Comparison of ENCODE assay signal across 24 mouse cellular contexts in the genomic region with DNA sequence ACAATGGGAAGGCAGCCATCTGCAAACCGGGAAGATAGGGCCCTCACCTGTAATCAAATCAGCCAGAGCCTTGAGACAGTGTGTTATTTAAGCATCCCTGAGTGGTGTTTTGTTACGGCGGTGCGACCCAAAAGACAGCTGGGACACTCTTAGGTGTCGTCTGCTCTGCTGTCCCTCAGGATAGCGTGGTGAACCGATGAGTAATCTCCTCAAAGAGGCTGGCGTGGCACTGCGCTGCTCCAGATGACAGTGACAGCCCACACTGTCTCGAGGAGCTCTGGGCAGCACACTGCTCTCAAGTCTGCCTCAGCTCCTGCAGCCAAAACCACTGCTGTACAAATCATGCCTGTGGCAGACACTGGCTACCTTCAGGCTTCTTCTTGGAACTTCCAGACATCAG.
DNase-seq lines count a peak whose midpoint lies in the region; ATAC-seq lines count a peak whose summit lies in the region.
"Had no signal": no experiment of that assay in that cellular context is flagged by ENCODE, and none has a peak within 500 bp of the region (broad histone marks: within the 10 kb centered on the region; RNA-seq: fewer than 3 reads in every experiment).

No protein-coding gene starts in this region.

- no peak overlapping the region for H3K4me2 ChIP-seq in hindbrain, embryonic 12.5 days (replicated peaks)
- no peak overlapping the region for H3K4me2 ChIP-seq in midbrain, embryonic 11.5 days
- H3K4me2 ChIP-seq in midbrain, embryonic 13.5 days (replicated peaks): no peak overlapping the region
- H3K4me2 ChIP-seq: forebrain, embryonic 15.5 days; heart, embryonic 15.5 days; limb, embryonic 15.5 days; lung, embryonic 14.5 days had no signal

- H3K36me3 ChIP-seq in hindbrain, embryonic 10.5 days: no peaks in the 10 kb centered on the region
- H3K36me3 ChIP-seq in hindbrain, embryonic 12.5 days: no peaks in the 10 kb centered on the region
- H3K36me3 ChIP-seq in midbrain, embryonic 11.5 days (ENCODE audit: control insufficient read depth, insufficient read depth, low read length): no peaks in the 10 kb centered on the region
- no peaks in the 10 kb centered on the region for H3K36me3 ChIP-seq in midbrain, embryonic 13.5 days
- no peaks in the 10 kb centered on the region for H3K36me3 ChIP-seq in embryonic facial prominence, embryonic 10.5 days (replicated peaks)
- H3K36me3 ChIP-seq: forebrain, embryonic 15.5 days; heart, embryonic 15.5 days; limb, embryonic 15.5 days had no signal

- no peak for ATAC-seq in hindbrain, embryonic 12.5 days (ENCODE audit: low FRiP score)
- ATAC-seq in midbrain, embryonic 11.5 days (ENCODE audit: low FRiP score): no peak
- no peak for ATAC-seq in midbrain, embryonic 13.5 days
- ATAC-seq: CD4-positive, CD25-positive, alpha-beta regulatory T cell, adult 4 months; forebrain, embryonic 15.5 days; midbrain, embryonic 16.5 days had no signal

- H3K9ac ChIP-seq in hindbrain, embryonic 12.5 days: no peak overlapping the region
- H3K9ac ChIP-seq in midbrain, embryonic 11.5 days (ENCODE audit: low read length): no peak overlapping the region
- H3K9ac ChIP-seq in midbrain, embryonic 13.5 days (replicated peaks): no peak overlapping the region
- H3K9ac ChIP-seq: forebrain, embryonic 15.5 days; heart, embryonic 15.5 days; limb, embryonic 15.5 days; liver, embryonic 14.5 days; lung, embryonic 14.5 days had no signal

- peak overlapping the region; percentile 57 for H3K27ac ChIP-seq in hindbrain, embryonic 10.5 days
- H3K27ac ChIP-seq in hindbrain, embryonic 12.5 days: no peak overlapping the region
- no peak overlapping the region for H3K27ac ChIP-seq in midbrain, embryonic 11.5 days (ENCODE audit: low read depth, low read length)
- no peak overlapping the region for H3K27ac ChIP-seq in midbrain, embryonic 13.5 days
- H3K27ac ChIP-seq in embryonic facial prominence, embryonic 10.5 days (replicated peaks): peak overlapping the region; percentile 24; the same call in 1 of the 2 replicates
- H3K27ac ChIP-seq: forebrain, embryonic 15.5 days; heart, embryonic 15.5 days; kidney, postnatal 0 days; limb, embryonic 15.5 days; liver, embryonic 14.5 days had no signal

- H3K9me3 ChIP-seq in hindbrain, embryonic 10.5 days: no peaks in the 10 kb centered on the region
- H3K9me3 ChIP-seq in hindbrain, embryonic 12.5 days (replicated peaks): no peaks in the 10 kb centered on the region
- H3K9me3 ChIP-seq in midbrain, embryonic 11.5 days (ENCODE audit: control insufficient read depth, low read length): no peaks in the 10 kb centered on the region
- H3K9me3 ChIP-seq in midbrain, embryonic 13.5 days: no peaks in the 10 kb centered on the region
- no peaks in the 10 kb centered on the region for H3K9me3 ChIP-seq in embryonic facial prominence, embryonic 10.5 days
- H3K9me3 ChIP-seq: forebrain, embryonic 15.5 days; heart, embryonic 15.5 days; limb, embryonic 15.5 days had no signal

- H3K4me1 ChIP-seq in hindbrain, embryonic 10.5 days (replicated peaks): peaks cover 45% of the 10 kb centered on the region
- H3K4me1 ChIP-seq in hindbrain, embryonic 12.5 days: peaks cover 30% of the 10 kb centered on the region
- peaks cover 5% of the 10 kb centered on the region for H3K4me1 ChIP-seq in midbrain, embryonic 11.5 days (ENCODE audit: control insufficient read depth, insufficient read depth, low read length)
- peaks cover 31% of the 10 kb centered on the region for H3K4me1 ChIP-seq in midbrain, embryonic 13.5 days (replicated peaks)
- H3K4me1 ChIP-seq in embryonic facial prominence, embryonic 10.5 days: peaks cover 47% of the 10 kb centered on the region

- H3K4me3 ChIP-seq in hindbrain, embryonic 10.5 days: no peak overlapping the region
- H3K4me3 ChIP-seq in hindbrain, embryonic 12.5 days: no peak overlapping the region
- H3K4me3 ChIP-seq in midbrain, embryonic 11.5 days (ENCODE audit: low read depth, low read length): no peak overlapping the region
- H3K4me3 ChIP-seq in midbrain, embryonic 13.5 days (replicated peaks): no peak overlapping the region
- H3K4me3 ChIP-seq in embryonic facial prominence, embryonic 10.5 days: no peak overlapping the region
- H3K4me3 ChIP-seq: forebrain, embryonic 15.5 days; heart, embryonic 15.5 days; limb, embryonic 15.5 days; megakaryocyte, embryonic 14.5 days had no signal

- H3K27me3 ChIP-seq in hindbrain, embryonic 10.5 days (ENCODE audit: insufficient read depth, poor library complexity, severe bottlenecking): no peaks in the 10 kb centered on the region
- H3K27me3 ChIP-seq in hindbrain, embryonic 12.5 days: 0 out of 2 replicates have a peak, but pooled peaks cover 4% of the 10 kb centered on the region
- no peaks in the 10 kb centered on the region for H3K27me3 ChIP-seq in midbrain, embryonic 11.5 days (ENCODE audit: control insufficient read depth, insufficient read depth, low read length)
- H3K27me3 ChIP-seq in midbrain, embryonic 13.5 days: no peaks in the 10 kb centered on the region
- H3K27me3 ChIP-seq in embryonic facial prominence, embryonic 10.5 days (replicated peaks; ENCODE audit: low read depth, poor library complexity, severe bottlenecking): no peaks in the 10 kb centered on the region
- H3K27me3 ChIP-seq: forebrain, embryonic 15.5 days; heart, embryonic 15.5 days; limb, embryonic 15.5 days; megakaryocyte, embryonic 14.5 days had no signal

- no peak for DNase-seq in hindbrain, embryonic 10.5 days (ENCODE audit: low spot score)
- DNase-seq in midbrain, embryonic 11.5 days (ENCODE audit: low spot score, missing footprints): peak; percentile 72
- no peak for DNase-seq in embryonic facial prominence, embryonic 10.5 days (ENCODE audit: low spot score)
- peak; percentile 45 for DNase-seq in right cerebral cortex, postnatal 25 days
- DNase-seq in neural tube, embryonic 10.5 days (ENCODE audit: extremely low spot score, low spot score): no peak
- DNase-seq in spleen, postnatal 10 days (ENCODE audit: low spot score in 2 of 2): no peak
- DNase-seq: adrenal gland, postnatal 14 days; cerebellum, adult 9-10 months; heart, postnatal 36 days; kidney, adult 2 months; layer of hippocampus, adult 9-11 months; lung, embryonic 14.5 days; lung, postnatal 36 days; thymus, postnatal 14 days had no signal

- WGBS in hindbrain, embryonic 10.5 days: 82% methylated on average over 10 of the region's 10 CpGs
- 74% methylated on average over 10 of the region's 10 CpGs for WGBS in hindbrain, embryonic 12.5 days
- 89% methylated on average over 10 of the region's 10 CpGs for WGBS in midbrain, embryonic 11.5 days
- WGBS in midbrain, embryonic 13.5 days: 74% methylated on average over 10 of the region's 10 CpGs
- WGBS in embryonic facial prominence, embryonic 10.5 days: 78% methylated on average over 10 of the region's 10 CpGs

Comparison
In these comparisons a context has a peak if more than half of its experiments do, and no peak if none do; other contexts are left out.
1. H3K27ac ChIP-seq: peak in hindbrain, embryonic 10.5 days (single experiment) and embryonic facial prominence, embryonic 10.5 days (single experiment); none in hindbrain, embryonic 12.5 days (single experiment), midbrain, embryonic 11.5 days (single experiment) and midbrain, embryonic 13.5 days (single experiment).
2. DNase-seq: peak in midbrain, embryonic 11.5 days (single experiment) and right cerebral cortex, postnatal 25 days (single experiment); none in hindbrain, embryonic 10.5 days (single experiment), embryonic facial prominence, embryonic 10.5 days (single experiment), neural tube, embryonic 10.5 days (single experiment) and spleen, postnatal 10 days (0 of 2).